Mouse (Mus musculus) kidney, embryonic 14.5 days (tissue): ENCODE measurements around the gene Hip1. TPM values are rescaled to one million over a fixed set of nuclear protein-coding genes. Genes with fewer than 3 reads are reported as not detected.
"Not testable (repeated sequence)": the region's sequence is repeated elsewhere in the genome, so short reads cannot be mapped to it uniquely, and the experiment has no call there.

Source experiments
- ATAC-seq: fragments of 200-750 bp; cut with Nextera tagmentation; 2 replicates; pipeline ENCODE4 v1.8.0; 2017; ENCODE audit warnings: moderate number of reproducible peaks, mild to moderate bottlenecking, moderate TSS enrichment, moderate library complexity; ENCODE audit not compliant: low FRiP score, low TSS enrichment
- H3K27ac ChIP-seq: fragments of 300-500 bp; sonication (generic); 2 replicates; pipeline ENCODE4 v1.5.1; 2014; ENCODE audit warnings: low read depth, mild to moderate bottlenecking, low read length, moderate library complexity, mixed read lengths
- H3K27me3 ChIP-seq: fragments of 300-500 bp; sonication (generic); 2 replicates; pipeline ENCODE4 v1.6.1; 2014; ENCODE audit warnings: mild to moderate bottlenecking, low read length; ENCODE audit not compliant: control insufficient read depth, insufficient read depth
- H3K36me3 ChIP-seq: fragments of 300-500 bp; sonication (generic); 2 replicates; pipeline ENCODE4 v1.6.1; 2014; ENCODE audit warnings: low read length, mixed read lengths; ENCODE audit not compliant: control insufficient read depth, insufficient read depth
- H3K4me1 ChIP-seq: fragments of 300-500 bp; sonication (generic); 2 replicates; pipeline ENCODE4 v1.6.1; 2014; ENCODE audit warnings: low read length, mixed read lengths; ENCODE audit not compliant: control insufficient read depth, insufficient read depth
- H3K4me2 ChIP-seq: fragments of 300-500 bp; sonication (generic); replicated peaks from 2 replicates; pipeline ENCODE4 v1.6.1; 2014; ENCODE audit warnings: low read depth, mild to moderate bottlenecking, low read length
- H3K4me3 ChIP-seq: fragments of 300-500 bp; sonication (generic); 2 replicates; pipeline ENCODE4 v1.5.1; 2014; ENCODE audit warnings: mild to moderate bottlenecking, low read length
- H3K9ac ChIP-seq: fragments of 300-500 bp; sonication (generic); 2 replicates; pipeline ENCODE4 v1.6.1; 2014; ENCODE audit warnings: low read depth, mild to moderate bottlenecking, low read length, moderate library complexity
- H3K9me3 ChIP-seq: fragments of 300-500 bp; sonication (generic); 2 replicates; pipeline ENCODE4 v1.6.1; 2016; ENCODE audit warnings: low read length; ENCODE audit not compliant: control insufficient read depth
- WGBS: fragments of 180-500 bp; shearing (Covaris S2); extraction: QIAGEN DNeasy Blood & Tissue Kit; methylation state at CpG from one replicate; pipeline ENCODE4 v1.1.7; 2014; 5-methylcytosine and 5-hydroxymethylcytosine counted together
- polyA plus RNA-seq: library from polyadenylated mRNA; unstranded; fragments of >200 nt; fragmentation: Nextera tagmentation; extraction: Ambion mirVana; gene quantifications from 2 replicates; pipeline ENCODE4 v1.2.1, GENCODE M21; 2014

Hip1 gene
- polyA plus RNA-seq, 1 experiment from 2014 or later, result 61.7 TPM

DNA sequence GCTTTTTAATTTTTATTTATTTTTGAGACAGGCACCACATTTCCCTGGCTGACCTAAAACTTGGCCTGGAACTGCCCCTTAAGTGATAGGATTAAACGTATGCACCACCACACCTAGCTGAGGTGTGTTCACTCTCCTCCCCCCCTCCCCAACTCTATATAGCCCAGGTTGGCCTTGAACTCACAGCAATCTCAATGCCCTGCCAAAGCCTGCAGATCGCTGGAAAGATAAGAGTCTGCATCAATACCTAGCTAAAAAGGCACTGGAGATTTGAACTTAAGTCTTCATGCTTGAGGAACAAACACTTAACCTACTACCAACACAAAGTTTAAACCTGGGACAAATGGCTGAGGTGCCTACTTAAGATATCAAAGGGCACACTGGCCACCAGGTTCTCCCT, 52.8 kb downstream of the Hip1 start:
- Histone ChIP-seq H3K9me3 (no peaks in the 10 kb centered on the region), H3K27ac (no peak overlapping the region), H3K36me3 (no peaks in the 10 kb centered on the region), H3K27me3 (no peaks in the 10 kb centered on the region), H3K4me2 (no peak overlapping the region), H3K4me3 (no peak overlapping the region), H3K9ac (no peak overlapping the region), H3K4me1 (peaks cover 16% of the 10 kb centered on the region)
- no peak for ATAC-seq
- WGBS, result 85% methylated on average over 2 of the region's 2 CpGs

DNA sequence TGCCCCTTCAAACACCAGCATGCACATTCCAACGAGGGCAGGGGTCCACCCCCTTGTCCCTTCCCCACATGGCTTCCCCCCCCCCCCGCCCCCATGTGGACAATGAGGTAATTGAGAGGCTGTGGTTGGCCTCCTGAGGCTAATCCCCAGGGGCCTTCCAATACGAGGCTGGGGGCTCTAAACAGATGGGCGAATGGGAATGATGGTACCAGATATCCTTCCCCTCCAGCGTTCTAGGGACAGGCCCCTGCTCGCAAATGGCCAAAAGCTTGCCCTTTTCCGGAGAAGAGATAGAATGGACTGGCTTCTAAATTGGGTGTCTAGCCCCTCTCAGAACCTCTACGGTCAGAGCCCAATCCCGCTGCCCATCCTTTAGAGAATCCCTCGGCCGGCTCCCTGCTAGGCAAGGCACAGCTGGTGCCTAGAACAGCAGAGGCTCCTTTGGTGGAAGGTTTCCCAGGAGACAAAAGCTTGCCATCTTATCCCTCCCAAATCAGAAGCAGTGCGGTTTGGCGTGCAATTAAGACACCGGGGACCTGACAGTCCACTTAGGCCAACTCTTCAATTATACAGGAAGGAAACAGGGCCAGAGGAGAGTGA, 55.1 kb downstream of the Hip1 start:
- ATAC-seq, result no peak; the same call in 1 of the 2 replicates
- H3K27me3 ChIP-seq, result no peaks in the 10 kb centered on the region
- peaks cover 16% of the 10 kb centered on the region for H3K4me1 ChIP-seq
- H3K9ac ChIP-seq, result peak overlapping the region; percentile 50
- H3K27ac ChIP-seq, result peak overlapping the region; percentile 90
- 6% methylated on average over 12 of the region's 14 CpGs for WGBS
- peak overlapping the region; percentile 85 for H3K4me2 ChIP-seq
- peak overlapping the region; percentile 56 for H3K4me3 ChIP-seq
- H3K36me3 ChIP-seq, result no peaks in the 10 kb centered on the region
- H3K9me3 ChIP-seq, result no peaks in the 10 kb centered on the region

DNA sequence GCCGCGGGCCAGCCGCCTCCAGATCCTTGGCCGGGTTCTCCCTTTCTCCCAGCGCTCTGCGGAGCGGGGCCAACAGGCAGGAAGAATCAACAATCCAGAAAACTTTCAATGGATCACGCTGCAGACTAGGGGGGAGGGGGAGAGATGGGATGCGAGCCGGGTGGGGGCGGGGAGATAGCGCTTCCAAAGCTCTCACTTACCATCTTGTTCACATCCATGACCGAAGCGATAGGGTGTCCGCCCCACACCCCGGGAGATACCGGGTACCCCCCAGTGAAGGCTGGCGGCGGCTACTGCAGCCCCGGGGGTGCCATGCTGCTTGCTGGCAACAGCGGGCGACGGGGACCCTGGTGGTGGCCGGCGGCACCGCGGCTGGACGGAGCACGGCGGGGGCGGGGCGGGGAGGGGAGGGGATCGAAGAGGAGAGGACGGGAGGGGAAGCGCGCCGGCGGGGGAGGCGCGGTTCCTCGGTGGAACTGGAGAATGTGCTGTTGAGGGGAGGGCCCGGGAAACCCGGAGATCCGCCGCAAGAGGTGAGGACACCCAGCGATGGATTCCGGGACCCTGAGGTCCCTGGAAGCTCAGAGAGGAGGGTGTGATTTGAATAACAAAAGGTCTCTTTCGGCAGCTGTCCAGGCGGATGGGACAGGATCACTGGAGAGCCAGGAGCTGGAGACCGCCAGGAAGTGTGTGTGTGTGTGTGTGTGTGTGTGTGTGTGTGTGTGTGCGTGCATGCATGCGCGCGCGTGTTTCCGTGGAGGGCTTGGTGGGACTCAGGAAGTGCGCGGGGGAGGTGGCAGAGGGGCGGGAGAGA, 55.8 kb downstream of the Hip1 start:
- WGBS, result under 1% methylated on average over 43 of the region's 59 CpGs
- peaks cover 16% of the 10 kb centered on the region for H3K4me1 ChIP-seq

DNA sequence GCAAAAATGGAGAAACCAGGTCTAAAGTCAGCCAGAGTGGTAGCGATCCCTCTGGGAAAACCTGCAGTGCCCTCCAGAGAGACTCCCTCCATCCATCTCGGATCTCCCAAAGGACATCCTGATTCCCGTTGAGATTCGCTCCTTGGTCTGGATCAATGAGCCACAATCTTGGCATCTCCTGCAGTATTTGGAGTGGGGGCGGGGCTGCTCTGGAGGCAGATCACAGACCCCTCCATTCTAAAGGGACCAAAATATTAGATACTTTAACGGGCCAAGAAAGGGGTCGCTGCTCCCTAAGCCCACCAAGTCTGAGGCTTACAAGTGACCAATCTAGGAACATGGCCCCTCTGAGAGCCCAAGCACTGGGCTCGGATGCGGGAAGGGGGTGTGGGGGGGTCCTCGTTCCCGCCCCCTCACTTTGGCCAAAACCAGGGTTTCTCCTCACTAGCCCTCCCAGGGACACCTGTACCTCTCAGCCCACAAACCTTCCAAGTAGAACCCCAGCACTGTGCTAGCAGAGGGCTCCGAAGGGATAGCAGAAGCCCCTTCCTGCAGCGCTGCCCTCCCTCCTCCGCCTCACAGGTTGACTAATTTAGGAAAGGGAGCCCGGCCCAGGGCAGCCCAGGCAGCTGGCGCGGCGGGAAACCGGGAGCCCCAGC, 56.6 kb downstream of the Hip1 start:
- peak; percentile 2; the same call in 1 of the 2 replicates for ATAC-seq
- no peaks in the 10 kb centered on the region for H3K9me3 ChIP-seq

More for the DNA sequence above, 55.8 kb downstream of the Hip1 start:
- Histone ChIP-seq H3K9me3 (no peaks in the 10 kb centered on the region), H3K27ac (peak overlapping the region; percentile 90), H3K9ac (peak overlapping the region; percentile 50), H3K4me2 (peak overlapping the region; percentile 85), H3K4me3 (peak overlapping the region; percentile 56), H3K27me3 (no peaks in the 10 kb centered on the region), H3K36me3 (no peaks in the 10 kb centered on the region)
- ATAC-seq, result peak; percentile 86

DNA sequence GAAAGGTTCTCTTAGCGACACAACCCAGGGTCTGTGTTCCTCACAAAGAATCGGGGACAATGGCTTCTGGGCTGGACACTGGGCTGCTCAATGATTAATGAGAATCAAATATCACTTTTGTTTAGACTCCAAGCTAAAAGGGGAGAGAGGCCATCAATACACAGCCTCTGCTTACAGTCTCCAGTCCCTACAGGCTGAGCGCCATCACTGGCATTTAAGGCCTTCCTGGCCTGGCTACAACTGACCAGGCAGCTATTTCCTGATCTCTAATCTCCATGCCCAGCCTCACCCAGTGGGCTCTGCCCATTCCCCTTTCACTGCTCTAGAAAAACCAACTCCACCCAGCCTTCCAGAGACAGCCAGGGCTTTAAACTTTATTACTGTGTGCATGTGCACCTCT, 59.6 kb downstream of the Hip1 start:
- Histone ChIP-seq H3K27me3 (no peaks in the 10 kb centered on the region), H3K4me1 (peaks cover 11% of the 10 kb centered on the region; the same call in 1 of the 2 replicates), H3K9ac (no peak overlapping the region), H3K27ac (no peak overlapping the region), H3K36me3 (no peaks in the 10 kb centered on the region), H3K9me3 (no peaks in the 10 kb centered on the region), H3K4me2 (no peak overlapping the region), H3K4me3 (no peak overlapping the region)
- WGBS, result 55% methylated on average over 3 of the region's 3 CpGs
- ATAC-seq, result no peak

More for the DNA sequence above, 56.6 kb downstream of the Hip1 start:
- H3K4me3 ChIP-seq, result peak overlapping the region; percentile 56
- no peaks in the 10 kb centered on the region for H3K27me3 ChIP-seq
- peak overlapping the region; percentile 50 for H3K9ac ChIP-seq
- peak overlapping the region; percentile 85 for H3K4me2 ChIP-seq
- WGBS, result 1% methylated on average over 19 of the region's 19 CpGs
- H3K27ac ChIP-seq, result peak overlapping the region; percentile 90
- peaks cover 16% of the 10 kb centered on the region for H3K4me1 ChIP-seq
- H3K36me3 ChIP-seq, result no peaks in the 10 kb centered on the region

DNA sequence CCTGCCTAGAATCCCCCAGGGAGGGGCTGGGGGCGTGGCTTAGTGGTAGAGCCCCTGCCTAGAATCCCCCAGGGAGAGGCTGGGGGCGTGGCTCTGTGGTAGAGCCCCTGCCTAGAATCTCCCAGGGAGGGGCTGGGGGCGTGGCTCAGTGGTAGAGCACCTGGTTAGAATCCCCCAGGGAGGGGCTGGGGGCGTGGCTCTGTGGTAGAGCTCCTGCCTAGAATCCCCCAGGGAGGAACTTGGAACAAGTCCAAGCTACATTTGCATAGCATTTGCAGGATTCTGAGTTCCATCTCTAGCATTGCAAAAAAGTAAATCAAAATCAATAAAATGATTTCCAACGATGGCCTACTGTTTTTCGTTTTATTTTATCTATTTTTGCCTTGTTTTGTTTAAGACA, 61.1 kb downstream of the Hip1 start:
- H3K4me3 ChIP-seq, H3K4me1 ChIP-seq, H3K9ac ChIP-seq, H3K27me3 ChIP-seq, H3K9me3 ChIP-seq, H3K27ac ChIP-seq, ATAC-seq, H3K36me3 ChIP-seq, H3K4me2 ChIP-seq: not testable (repeated sequence)
- 93% methylated on average over 6 of the region's 6 CpGs for WGBS

DNA sequence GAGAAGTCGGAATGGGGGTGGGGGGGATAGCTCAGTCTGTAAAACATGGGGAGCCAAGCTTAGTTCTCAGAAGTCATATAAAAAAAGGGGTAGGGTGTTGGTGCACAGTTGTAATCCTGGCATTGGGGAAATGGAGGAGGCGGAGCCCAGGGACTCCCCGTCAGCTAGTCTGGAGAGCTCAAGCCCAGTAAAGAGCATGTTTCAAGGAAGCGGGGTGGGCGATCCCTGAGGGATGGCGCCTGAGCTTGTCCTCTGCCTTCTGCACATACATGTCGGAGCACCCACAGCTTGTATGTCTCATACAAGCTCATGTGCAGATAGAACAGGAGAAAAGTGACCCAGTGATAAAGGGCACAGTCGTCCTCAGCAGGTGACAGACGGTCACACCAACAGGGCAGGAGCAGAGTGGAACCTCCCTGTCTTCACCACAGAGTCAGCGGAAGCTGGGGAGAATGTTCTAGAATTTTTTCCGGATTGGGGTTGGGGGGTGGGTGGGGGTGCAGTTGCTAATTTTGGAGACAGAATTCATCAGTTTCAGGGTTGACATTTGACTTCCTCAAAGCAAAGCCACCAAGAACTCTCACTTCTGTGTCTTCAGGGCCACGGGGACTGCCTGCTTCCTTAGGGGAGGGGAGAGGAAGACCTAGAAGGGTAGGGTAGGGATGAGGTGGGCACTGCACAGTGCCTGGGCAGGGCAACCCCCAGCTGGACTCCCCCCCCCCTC, 65.9 kb downstream of the Hip1 start:
- H3K4me3 ChIP-seq, result no peak overlapping the region
- no peak overlapping the region for H3K4me2 ChIP-seq
- no peaks in the 10 kb centered on the region for H3K36me3 ChIP-seq
- WGBS, result 91% methylated on average over 12 of the region's 12 CpGs
- no peaks in the 10 kb centered on the region for H3K4me1 ChIP-seq
- H3K27me3 ChIP-seq, result no peaks in the 10 kb centered on the region
- no peak overlapping the region for H3K27ac ChIP-seq
- H3K9me3 ChIP-seq, result no peaks in the 10 kb centered on the region
- H3K9ac ChIP-seq, result no peak overlapping the region
- no peak for ATAC-seq

DNA sequence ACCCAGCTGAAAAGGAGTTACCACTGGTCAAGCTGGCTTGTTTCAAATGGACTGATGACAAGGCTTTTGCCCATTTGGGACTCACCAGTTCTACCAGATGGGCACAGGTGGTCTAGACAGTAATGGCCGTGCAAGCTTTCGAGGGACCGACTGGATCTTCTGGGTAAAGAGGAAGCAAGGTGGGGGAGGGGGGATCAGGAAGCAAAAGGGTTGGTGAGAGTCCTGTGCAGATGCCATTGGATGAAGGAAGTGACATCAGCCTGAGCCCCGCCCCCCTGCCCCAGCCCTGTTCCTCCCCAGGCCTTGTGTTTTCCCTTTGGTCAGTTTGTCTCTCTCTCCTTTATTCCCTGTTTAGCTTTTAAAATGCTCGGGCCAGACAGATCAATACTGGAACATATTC, 68.7 kb downstream of the Hip1 start:
- no peaks in the 10 kb centered on the region for H3K36me3 ChIP-seq
- H3K27ac ChIP-seq, result no peak overlapping the region
- WGBS, result 91% methylated on average over 5 of the region's 5 CpGs
- H3K4me2 ChIP-seq, result no peak overlapping the region
- H3K4me1 ChIP-seq, result no peaks in the 10 kb centered on the region
- H3K9ac ChIP-seq, result no peak overlapping the region
- ATAC-seq, result no peak
- H3K27me3 ChIP-seq, result no peaks in the 10 kb centered on the region
- H3K4me3 ChIP-seq, result no peak overlapping the region
- H3K9me3 ChIP-seq, result no peaks in the 10 kb centered on the region
